Mouse (Mus musculus): Measurements from ENCODE around the gene Col4a2. TPM values are rescaled to one million over a fixed set of nuclear protein-coding genes. Genes with fewer than 3 reads are reported as not detected.
"Not testable (repeated sequence)": the region's sequence is repeated elsewhere in the genome, so short reads cannot be mapped to it uniquely, and the experiment has no call there.

The Col4a2 gene
- total RNA-seq, 2 experiments from 2014 or later, result 340 to 382 TPM

- DNase-seq, result no peak
Observed at GRCm38 (mm10) chr8:11463541-11463888, 150.9 kb downstream of the Col4a2 start.

- no peak for DNase-seq
Observed at GRCm38 (mm10) chr8:11463889-11464706, 151.5 kb downstream of the Col4a2 start.

DNA sequence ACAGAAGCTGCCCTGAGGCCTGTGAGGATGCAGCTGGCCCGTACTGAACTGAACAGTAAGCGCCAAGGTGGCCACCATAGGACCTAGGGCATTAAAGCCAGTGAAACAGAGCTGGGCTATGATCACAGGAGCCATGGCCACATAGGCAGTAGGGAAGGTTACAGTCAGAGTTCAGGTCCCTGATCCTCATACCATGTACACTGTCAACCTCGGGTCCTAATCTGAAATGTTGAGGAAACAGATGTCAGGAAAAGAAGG lies 152.0 kb downstream of the Col4a2 start:
- no peak for DNase-seq

DNA sequence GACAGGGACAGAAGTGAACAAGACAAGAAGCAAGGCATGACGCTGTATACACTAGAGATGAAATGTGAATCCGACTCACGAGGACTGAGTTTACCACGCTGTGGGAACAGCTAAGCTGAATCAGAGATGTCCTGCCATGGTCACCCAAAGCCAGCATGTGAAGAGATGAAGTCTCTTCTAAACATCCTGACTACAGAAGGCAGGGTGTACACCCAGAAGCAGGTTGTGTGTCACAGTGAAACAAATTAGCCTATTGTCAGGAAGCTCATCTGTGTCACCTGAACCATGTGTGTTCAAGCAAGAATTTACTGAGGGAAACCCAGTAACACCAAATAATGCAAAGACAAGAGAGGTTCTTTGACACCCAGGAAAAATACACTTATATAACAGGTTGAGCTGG lies 153.0 kb downstream of the Col4a2 start:
- DNase-seq, result no peak

DNA sequence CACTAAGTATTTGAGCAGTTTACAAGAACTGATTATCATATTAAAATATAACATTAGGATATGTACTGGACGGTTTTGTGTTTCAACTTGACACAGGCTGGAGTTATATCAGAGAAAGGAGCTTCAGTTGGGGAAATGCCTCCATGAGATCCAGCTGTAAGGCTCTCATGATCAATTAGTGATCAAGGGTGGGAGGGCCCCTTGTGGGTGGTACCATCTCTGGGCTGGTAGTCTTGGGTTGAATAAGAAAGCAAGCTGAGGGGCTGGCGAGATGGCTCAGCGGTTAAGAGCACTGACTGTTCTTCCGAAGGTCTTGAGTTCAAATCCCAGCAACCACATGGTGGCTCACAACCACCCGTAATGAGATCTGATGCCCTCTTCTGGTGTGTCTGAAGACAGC lies 153.9 kb downstream of the Col4a2 start:
- not testable (repeated sequence) for DNase-seq

DNA sequence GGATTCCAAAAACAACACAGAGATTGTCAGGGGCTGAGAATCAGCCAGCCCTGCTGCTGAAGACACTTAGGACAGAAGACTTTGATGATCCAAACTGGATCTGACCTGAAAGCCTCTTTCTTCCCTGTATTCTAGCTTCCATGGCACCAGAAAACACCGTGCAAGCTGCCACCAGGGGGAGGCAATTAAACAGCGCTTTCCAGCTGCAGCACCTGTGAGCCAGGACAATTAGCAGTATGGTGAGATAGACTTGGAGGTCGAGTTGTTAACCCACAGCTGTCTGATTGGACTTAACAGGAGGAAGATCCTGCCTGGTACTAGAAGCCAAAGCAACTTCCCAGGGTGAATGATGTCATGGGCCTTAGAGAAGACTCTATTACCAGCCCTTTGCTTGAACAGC lies 156.5 kb downstream of the Col4a2 start:
- DNase-seq, result no peak

- no peak for DNase-seq
Observed at GRCm38 (mm10) chr8:11470694-11471093, 158.1 kb downstream of the Col4a2 start.

GRCm38 (mm10) chr8:11471309-11471708 lies 158.7 kb downstream of the Col4a2 start:
- DNase-seq, result no peak

GRCm38 (mm10) chr8:11473072-11473471 lies 160.5 kb downstream of the Col4a2 start:
- DNase-seq, result no peak

DNA sequence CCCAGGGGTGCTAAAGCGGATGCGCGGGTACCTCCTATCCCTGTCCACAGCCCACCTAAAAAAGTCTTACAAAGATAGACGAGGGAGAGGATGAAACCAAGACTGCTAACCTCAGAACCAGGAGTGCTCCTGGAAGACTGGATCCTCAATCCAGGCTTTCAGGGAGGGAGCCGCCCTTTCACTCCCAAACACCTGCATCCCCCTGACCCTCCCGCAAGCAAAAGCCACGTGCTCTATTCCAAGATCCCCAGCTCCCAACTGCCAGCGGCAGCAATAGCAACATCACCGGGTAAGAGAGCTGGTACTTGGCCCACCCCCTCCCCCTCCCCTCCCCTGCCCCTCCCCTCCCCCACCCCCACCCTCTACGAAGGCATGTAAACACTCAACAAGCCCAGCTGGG lies 162.8 kb downstream of the Col4a2 start:
- DNase-seq, result no peak

DNA sequence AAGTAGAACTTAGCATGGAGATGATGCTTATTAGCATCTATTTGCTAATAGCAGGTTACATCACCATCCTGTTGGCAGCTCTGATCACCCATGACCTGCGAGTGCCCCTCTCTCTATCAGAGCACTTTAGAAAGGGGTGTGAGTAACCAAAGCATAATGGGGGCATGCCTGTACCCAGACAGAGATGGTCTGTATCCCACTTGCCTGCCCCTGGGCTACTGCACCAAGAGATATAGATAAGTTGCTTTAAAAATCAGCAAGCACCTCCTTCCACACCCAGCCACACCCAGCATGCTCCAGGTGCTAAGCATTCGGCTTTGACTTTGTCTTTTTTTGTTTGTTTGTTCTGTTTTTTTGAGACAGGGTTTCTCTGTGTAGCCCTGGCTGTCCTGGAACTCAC lies 163.3 kb downstream of the Col4a2 start:
- no peak for DNase-seq

DNA sequence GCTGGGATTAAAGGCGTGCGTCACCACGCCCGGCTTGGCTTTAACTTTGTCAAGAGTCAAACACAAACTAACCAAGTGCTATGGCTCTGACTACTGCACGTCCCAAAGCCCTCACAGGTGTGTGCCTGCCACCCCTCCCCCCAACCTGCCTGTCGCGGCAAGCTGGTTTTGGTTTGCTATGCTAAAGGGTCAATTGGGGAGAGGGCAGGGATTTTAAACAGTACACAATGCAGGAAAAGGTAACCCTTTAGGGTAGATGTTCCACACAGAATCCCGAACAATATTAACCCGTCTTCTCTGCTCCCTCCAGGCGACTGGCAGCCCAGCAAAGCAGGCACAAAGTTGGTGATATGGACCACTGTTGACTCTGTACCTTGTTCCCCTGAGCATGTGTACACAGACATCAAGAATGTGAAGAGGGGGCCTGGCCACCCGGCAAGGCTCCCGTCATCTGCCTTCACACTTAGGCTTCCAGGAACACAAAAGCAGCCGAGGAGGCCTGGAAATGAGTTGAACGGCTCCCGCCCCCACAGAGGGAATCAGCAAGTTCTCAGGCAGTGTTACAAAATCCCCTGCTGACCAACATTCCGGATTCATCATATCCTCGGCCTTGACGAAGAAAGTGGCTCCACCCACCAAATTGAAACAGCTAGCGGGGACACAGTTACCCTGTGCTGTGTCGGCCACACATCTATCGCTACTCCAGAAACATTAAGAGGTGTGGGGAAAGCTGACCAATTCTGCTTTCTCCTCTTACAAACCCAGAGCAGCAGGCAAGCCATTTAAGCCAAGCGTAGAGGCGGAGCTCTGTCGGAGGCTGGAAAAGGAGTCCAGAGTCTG lies 164.0 kb downstream of the Col4a2 start:
- DNase-seq, result no peak

DNA sequence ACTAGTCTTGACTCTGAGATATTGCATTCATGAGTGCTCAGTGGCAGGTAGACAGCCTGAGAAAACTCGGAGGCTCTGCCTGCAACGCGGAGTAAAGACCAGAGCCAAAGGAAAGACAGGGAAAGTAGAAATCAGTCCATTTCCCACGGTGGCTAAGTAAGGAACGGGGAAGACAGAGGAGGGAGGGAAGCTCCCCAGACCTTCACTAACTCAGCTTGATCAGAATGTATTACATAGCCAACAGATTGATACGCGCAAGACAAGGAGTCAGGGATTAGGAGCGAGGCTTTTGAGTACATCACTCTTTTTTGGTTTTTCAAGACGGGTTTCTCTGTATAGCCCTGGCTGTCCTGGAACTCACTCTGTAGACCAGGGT lies 164.6 kb downstream of the Col4a2 start:
- no peak for DNase-seq

DNA sequence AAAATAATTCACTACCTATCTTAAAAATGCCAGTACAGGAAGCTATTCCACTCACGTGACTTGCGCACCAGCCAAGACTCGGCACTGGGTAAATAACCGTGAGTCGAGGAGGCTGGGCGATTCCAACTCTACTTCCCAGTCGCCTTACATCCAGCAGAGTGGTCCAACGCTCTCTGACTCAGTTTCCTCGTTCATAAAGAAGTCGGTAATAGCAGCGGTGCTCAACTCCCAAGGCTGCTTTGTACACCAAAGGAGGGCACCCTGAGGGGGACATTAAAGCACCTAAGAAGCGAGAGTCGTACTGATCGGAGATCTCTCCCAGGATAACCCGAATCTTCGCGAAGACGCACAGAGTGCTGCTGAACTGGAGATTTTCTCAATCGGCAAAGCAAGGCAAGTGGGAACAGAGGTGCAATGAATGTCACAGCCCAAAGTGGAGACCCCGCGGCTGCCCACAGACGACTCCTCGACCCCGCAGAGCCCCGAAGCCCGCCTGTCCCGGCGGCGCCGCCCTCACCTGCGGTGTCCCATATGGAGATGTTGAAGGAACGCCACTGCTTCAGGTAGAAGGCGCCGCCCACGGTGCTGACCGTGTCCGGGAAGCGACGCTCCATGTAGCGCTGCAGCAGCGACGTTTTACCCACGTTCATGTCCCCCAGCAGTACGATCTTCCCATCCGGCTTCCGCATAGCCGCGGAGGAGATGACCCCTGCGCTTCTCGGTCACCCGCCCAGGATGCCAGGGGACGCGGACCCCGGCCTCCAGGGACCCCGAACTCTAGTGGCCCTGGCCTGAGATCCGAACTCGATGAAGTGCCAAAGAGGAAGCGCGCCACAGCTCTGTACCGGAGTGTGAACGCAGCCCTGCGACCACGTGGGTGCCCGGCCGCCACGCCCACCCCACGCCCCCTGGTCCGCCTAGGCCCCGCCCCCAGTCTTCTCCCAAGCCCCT lies 165.5 kb downstream of the Col4a2 start, which contains the start of gene Rab20:
Rab20 (minus strand) TSS at position 900 of the 951 bp plus-strand sequence.
- peak; percentile 72 for DNase-seq

- DNase-seq, result no peak
Observed at GRCm38 (mm10) chr8:11478807-11479527, 166.4 kb downstream of the Col4a2 start.

DNA sequence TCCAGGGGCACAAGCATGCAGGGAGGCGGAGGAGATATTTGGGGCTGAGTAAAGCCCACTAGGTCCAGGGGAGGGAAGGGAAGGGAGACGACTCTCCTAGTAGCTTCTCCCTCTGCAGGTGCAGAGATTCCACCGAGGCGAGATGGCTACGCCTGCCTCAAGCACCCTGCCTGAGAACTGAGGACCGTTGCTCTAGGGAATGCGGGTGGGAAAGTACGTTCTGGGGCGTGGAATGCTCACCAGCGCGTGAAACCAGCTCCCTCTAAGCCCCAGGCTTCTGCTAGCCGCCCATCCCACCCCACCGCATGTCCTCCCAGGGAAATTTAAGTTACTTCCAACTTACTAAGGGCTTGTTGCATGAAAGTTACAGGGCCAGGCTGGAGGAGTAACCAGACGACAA lies 167.0 kb downstream of the Col4a2 start:
- no peak for DNase-seq

GRCm38 (mm10) chr8:11481876-11482275 lies 169.3 kb downstream of the Col4a2 start:
- DNase-seq, result no peak

- no peak for DNase-seq
Observed at GRCm38 (mm10) chr8:11482537-11482936, 169.9 kb downstream of the Col4a2 start.

GRCm38 (mm10) chr8:11486142-11486541 lies 173.5 kb downstream of the Col4a2 start:
- peak; percentile 84 for DNase-seq

- DNase-seq, result no peak
Observed at GRCm38 (mm10) chr8:11487229-11487628, 174.6 kb downstream of the Col4a2 start.

DNA sequence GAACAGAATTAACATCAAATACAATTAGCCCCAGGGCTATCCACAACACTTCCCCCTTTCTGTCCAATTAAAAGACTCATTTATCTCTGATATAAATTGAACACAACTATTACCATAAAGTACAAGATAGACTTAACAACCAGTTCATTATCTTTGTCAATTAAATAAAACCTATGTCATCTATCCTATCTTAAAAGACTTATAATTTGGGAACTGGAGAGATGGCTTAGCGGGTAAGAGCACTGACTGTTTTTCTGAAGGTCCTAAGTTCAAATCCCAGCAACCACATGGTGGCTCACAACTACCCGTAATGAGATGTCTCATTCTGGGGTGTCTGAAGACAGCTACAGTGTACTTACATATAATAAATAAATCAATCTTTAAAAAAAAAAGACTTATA lies 179.7 kb downstream of the Col4a2 start:
- DNase-seq, result not testable (repeated sequence)

Measured in gastrocnemius, postnatal 10 days (tissue).